Mouse (Mus musculus) neural tube, embryonic 14.5 days (tissue): ENCODE results near the gene Kif13a. TPM values are rescaled to one million over a fixed set of nuclear protein-coding genes. Genes with fewer than 3 reads are reported as not detected.

Experiments
- ATAC-seq: fragments of 200-750 bp; cut with Nextera tagmentation; 2 replicates; pipeline ENCODE4 v1.8.0; 2017; ENCODE audit warnings: low read depth, mild to moderate bottlenecking, moderate TSS enrichment, moderate library complexity
- H3K27ac ChIP-seq: fragments of 300-500 bp; sonication (generic); 2 replicates; pipeline ENCODE4 v1.5.1; 2014; ENCODE audit warnings: low read depth, mild to moderate bottlenecking, control low read depth, low read length, moderate library complexity, mixed read lengths
- H3K27me3 ChIP-seq: fragments of 300-500 bp; sonication (generic); 2 replicates; pipeline ENCODE4 v1.6.1; 2014; ENCODE audit warnings: low read length; ENCODE audit not compliant: control insufficient read depth, insufficient read depth
- H3K36me3 ChIP-seq: fragments of 300-500 bp; sonication (generic); 2 replicates; pipeline ENCODE4 v1.6.1; 2014; ENCODE audit warnings: low read length, mixed read lengths; ENCODE audit not compliant: control insufficient read depth, insufficient read depth
- H3K4me1 ChIP-seq: fragments of 300-500 bp; sonication (generic); 2 replicates; pipeline ENCODE4 v1.6.1; 2014; ENCODE audit warnings: low read length; ENCODE audit not compliant: control insufficient read depth, insufficient read depth
- H3K4me2 ChIP-seq: fragments of 300-500 bp; sonication (generic); 2 replicates; pipeline ENCODE4 v1.6.1; 2014; ENCODE audit warnings: mild to moderate bottlenecking, low read depth, low read length, control low read depth
- H3K4me3 ChIP-seq: fragments of 300-500 bp; sonication (generic); 2 replicates; pipeline ENCODE4 v1.5.1; 2014; ENCODE audit warnings: low read depth, low read length, control low read depth, mixed read lengths
- H3K9ac ChIP-seq: fragments of 300-500 bp; sonication (generic); replicated peaks from 2 replicates; pipeline ENCODE4 v1.6.1; 2014; ENCODE audit warnings: low read depth, mild to moderate bottlenecking, control low read depth, low read length, mixed read lengths
- H3K9me3 ChIP-seq: fragments of 300-500 bp; sonication (generic); 2 replicates; pipeline ENCODE4 v1.6.1; 2016; ENCODE audit warnings: low read length; ENCODE audit not compliant: control insufficient read depth
- WGBS: fragments of 180-500 bp; shearing (Covaris S2); extraction: QIAGEN DNeasy Blood & Tissue Kit; methylation state at CpG from one replicate; pipeline ENCODE4 v1.1.7; 2014; 5-methylcytosine and 5-hydroxymethylcytosine counted together
- polyA plus RNA-seq: library from polyadenylated mRNA; unstranded; fragments of >200 nt; fragmentation: Nextera tagmentation; extraction: Ambion mirVana; gene quantifications from 2 replicates; pipeline ENCODE4 v1.2.1, GENCODE M21; 2014

Gene Kif13a
- polyA plus RNA-seq, 1 experiment from 2014 or later = 10.4 TPM

DNA sequence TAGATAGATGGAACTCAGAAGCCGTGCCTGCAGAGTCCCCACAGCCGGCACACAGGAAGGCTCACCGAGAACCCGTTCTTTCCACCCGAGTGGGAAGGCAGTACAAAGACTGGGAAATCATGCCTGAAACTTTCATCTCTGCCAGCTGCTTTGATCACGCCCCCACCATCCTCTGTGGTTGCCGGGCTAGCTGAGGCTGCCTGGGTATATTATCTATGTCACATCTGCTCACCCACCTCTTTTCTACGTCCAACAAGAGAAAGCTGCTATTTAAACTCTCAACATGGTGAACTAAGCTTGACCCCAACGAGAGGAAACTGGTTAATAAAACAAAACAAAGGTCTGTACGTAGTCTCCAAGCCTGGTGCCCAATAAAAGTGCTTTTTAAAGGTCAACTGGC is 149.8 kb downstream of the Kif13a start:
- no peak overlapping the region for H3K4me3 ChIP-seq
- no peak for ATAC-seq
- no peak overlapping the region for H3K27ac ChIP-seq
- no peaks in the 10 kb centered on the region for H3K9me3 ChIP-seq
- no peaks in the 10 kb centered on the region for H3K27me3 ChIP-seq
- no peak overlapping the region for H3K9ac ChIP-seq
- no peak overlapping the region for H3K4me2 ChIP-seq
- 35% methylated on average over 10 of the region's 10 CpGs for WGBS
- H3K4me1 ChIP-seq = peaks cover 3% of the 10 kb centered on the region; the same call in 1 of the 2 replicates
- no peaks in the 10 kb centered on the region for H3K36me3 ChIP-seq

DNA sequence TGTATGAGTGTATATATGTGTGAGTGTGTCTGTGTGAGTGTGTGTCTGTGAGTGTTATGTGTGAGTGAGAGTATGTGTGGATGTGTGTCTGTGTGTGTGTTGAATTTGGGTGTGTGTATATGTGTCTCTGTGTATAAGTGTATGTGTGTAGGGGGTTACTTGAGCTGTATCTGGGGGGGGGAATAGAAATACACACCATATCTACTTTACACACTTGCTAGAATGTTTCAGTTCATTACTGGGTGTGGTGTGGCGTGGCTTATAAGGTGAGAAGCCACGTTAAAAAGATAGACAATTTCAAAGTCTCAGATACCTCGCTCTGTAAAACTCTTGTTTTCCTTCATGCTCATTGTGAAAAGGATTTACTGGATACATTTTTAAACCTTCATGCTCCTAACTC is 152.2 kb downstream of the Kif13a start:
- H3K27me3 ChIP-seq = no peaks in the 10 kb centered on the region
- H3K36me3 ChIP-seq = peaks cover 6% of the 10 kb centered on the region
- H3K27ac ChIP-seq = no peak overlapping the region
- ATAC-seq = no peak
- 97% methylated on average over 3 of the region's 3 CpGs for WGBS
- peaks cover 3% of the 10 kb centered on the region; the same call in 1 of the 2 replicates for H3K4me1 ChIP-seq
- H3K9me3 ChIP-seq = no peaks in the 10 kb centered on the region
- no peak overlapping the region for H3K9ac ChIP-seq
- H3K4me3 ChIP-seq = no peak overlapping the region
- no peak overlapping the region for H3K4me2 ChIP-seq

DNA sequence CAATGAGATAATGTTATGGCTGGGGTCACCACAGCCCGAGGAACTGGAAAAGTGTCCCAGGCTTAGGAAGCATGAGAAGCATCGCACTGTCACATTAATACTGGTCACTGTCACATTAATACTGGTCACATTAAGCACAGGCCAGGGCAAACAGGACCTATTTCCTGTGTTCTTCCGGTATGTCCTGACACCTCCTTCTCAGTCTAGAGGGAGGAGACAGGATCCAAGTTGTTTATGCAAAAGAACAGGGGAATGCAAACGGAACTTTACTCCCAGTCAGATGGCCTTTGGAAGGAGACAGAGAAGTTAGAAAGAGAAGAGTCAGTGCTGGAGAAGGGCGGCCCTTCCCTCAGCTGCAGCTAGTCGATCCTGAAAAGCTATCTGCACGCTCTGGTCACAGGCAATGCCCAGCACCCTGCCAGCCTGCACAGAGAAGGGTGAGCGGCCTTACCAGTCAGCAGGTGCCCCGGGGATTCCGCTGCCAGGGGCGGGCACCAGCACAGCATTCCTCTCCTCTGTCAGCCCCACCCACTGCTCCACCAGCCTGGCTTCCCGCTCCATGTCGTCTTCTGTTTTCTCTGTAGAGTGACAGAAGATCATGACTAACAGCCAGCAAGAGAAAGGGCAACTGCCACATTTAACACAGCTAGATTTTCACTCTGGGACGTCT is 152.9 kb downstream of the Kif13a start:
- H3K4me3 ChIP-seq = no peak overlapping the region
- no peak overlapping the region for H3K9ac ChIP-seq
- peaks cover 3% of the 10 kb centered on the region; the same call in 1 of the 2 replicates for H3K4me1 ChIP-seq
- WGBS = 85% methylated on average over 14 of the region's 14 CpGs
- no peaks in the 10 kb centered on the region for H3K27me3 ChIP-seq
- H3K36me3 ChIP-seq = peaks cover 11% of the 10 kb centered on the region
- H3K9me3 ChIP-seq = no peaks in the 10 kb centered on the region
- H3K27ac ChIP-seq = no peak overlapping the region
- no peak for ATAC-seq
- H3K4me2 ChIP-seq = no peak overlapping the region

DNA sequence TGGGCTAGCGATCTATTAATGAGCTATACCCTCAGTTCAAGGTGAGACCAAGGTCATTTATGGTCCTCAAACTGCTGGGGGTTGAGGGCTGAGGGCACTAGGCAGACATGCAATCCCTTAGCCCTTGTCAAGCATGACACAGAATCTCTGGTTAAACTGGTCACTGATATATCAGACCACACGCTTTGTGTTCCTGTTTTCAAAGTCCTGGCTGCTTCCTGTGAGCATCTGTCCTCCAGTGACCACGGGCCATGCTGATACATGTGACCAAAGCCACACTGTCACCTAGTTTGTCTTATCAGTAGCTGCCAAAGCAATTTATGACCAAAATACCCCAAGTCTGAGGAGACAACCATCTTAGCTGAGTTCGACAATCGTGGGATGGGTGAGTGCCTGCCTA is 154.7 kb downstream of the Kif13a start:
- no peak for ATAC-seq
- H3K9ac ChIP-seq = no peak overlapping the region
- H3K4me3 ChIP-seq = no peak overlapping the region
- H3K27ac ChIP-seq = no peak overlapping the region
- 93% methylated on average over 5 of the region's 5 CpGs for WGBS
- H3K36me3 ChIP-seq = peaks cover 14% of the 10 kb centered on the region
- H3K27me3 ChIP-seq = no peaks in the 10 kb centered on the region
- peaks cover 3% of the 10 kb centered on the region; the same call in 1 of the 2 replicates for H3K4me1 ChIP-seq
- no peak overlapping the region for H3K4me2 ChIP-seq
- H3K9me3 ChIP-seq = no peaks in the 10 kb centered on the region

- Histone ChIP-seq H3K4me3 (no peak overlapping the region), H3K27ac (no peak overlapping the region), H3K27me3 (no peaks in the 10 kb centered on the region), H3K9ac (no peak overlapping the region), H3K36me3 (peaks cover 20% of the 10 kb centered on the region), H3K4me2 (no peak overlapping the region), H3K4me1 (no peaks in the 10 kb centered on the region), H3K9me3 (no peaks in the 10 kb centered on the region)
- no peak for ATAC-seq
- 98% methylated on average over 13 of the region's 13 CpGs for WGBS
Measured at GRCm38 (mm10) chr13:46772581-46772980, 157.1 kb downstream of the Kif13a start.

GRCm38 (mm10) chr13:46765361-46765760 is 164.3 kb downstream of the Kif13a start:
- Histone ChIP-seq H3K4me1 (no peaks in the 10 kb centered on the region), H3K36me3 (peaks cover 18% of the 10 kb centered on the region), H3K9me3 (no peaks in the 10 kb centered on the region), H3K27me3 (no peaks in the 10 kb centered on the region), H3K4me2 (no peak overlapping the region), H3K27ac (no peak overlapping the region), H3K4me3 (no peak overlapping the region), H3K9ac (no peak overlapping the region)
- WGBS = 98% methylated on average over 2 of the region's 2 CpGs
- ATAC-seq = no peak

DNA sequence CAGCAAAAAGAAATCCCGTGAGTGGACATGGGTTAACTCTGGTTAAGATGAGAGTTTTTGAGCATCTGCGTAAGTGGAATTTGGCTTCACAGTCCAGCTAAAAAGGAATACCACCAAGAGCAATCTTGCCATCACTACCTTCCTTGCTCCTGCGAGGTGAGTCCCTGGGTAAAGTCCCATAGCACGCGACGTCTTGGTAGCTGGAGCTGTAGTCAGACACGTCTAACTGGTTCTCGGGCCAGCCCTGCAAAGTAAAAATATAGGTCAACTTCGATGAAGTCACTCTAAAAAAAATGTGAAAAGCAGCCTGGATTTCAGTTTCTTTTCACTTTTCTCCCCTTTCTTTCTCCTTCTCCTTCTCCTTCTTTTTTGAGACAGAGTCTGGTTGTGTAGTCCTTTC is 166.5 kb downstream of the Kif13a start:
- no peaks in the 10 kb centered on the region for H3K27me3 ChIP-seq
- H3K4me2 ChIP-seq = no peak overlapping the region
- H3K4me3 ChIP-seq = no peak overlapping the region
- peaks cover 13% of the 10 kb centered on the region for H3K36me3 ChIP-seq
- 99% methylated on average over 9 of the region's 9 CpGs for WGBS
- H3K4me1 ChIP-seq = no peaks in the 10 kb centered on the region
- no peaks in the 10 kb centered on the region for H3K9me3 ChIP-seq
- no peak overlapping the region for H3K9ac ChIP-seq
- no peak for ATAC-seq
- no peak overlapping the region for H3K27ac ChIP-seq

DNA sequence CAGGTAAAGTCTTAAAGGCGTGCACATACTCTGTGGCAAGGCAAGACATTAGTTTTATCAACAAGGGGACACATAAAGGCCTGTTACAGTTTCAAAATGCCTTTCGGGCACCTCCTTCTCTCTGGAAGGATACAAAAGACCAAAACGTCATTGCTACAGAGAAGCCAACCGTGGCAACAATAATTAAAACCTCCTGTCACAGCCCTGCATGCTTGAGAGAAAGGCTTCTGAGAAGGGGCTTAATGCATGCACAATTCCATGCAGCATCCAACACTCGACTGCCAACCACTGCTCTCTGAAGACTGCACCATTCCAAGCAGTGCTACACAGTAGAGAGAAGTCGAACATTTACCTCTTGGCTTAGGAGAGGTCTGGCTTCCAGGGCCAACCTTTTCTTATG is 168.7 kb downstream of the Kif13a start:
- Histone ChIP-seq H3K9ac (no peak overlapping the region), H3K4me2 (no peak overlapping the region), H3K27ac (no peak overlapping the region), H3K4me3 (no peak overlapping the region), H3K27me3 (no peaks in the 10 kb centered on the region), H3K4me1 (no peaks in the 10 kb centered on the region), H3K36me3 (peaks cover 12% of the 10 kb centered on the region; the same call in 1 of the 2 replicates), H3K9me3 (no peaks in the 10 kb centered on the region)
- whole genome bisulfite sequencing = 67% methylated on average over 6 of the region's 6 CpGs
- no peak for ATAC-seq

- H3K9ac ChIP-seq = no peak overlapping the region
Measured at GRCm38 (mm10) chr13:46759281-46759809, 170.3 kb downstream of the Kif13a start.

More at GRCm38 (mm10) chr13:46759281-46759809, 170.3 kb downstream of the Kif13a start:
- no peak for ATAC-seq
- WGBS = 42% methylated on average over 8 of the region's 8 CpGs
- H3K36me3 ChIP-seq = peaks cover 12% of the 10 kb centered on the region; the same call in 1 of the 2 replicates
- H3K9me3 ChIP-seq = no peaks in the 10 kb centered on the region
- no peak overlapping the region for H3K4me3 ChIP-seq
- H3K27ac ChIP-seq = peak overlapping the region; percentile 36; the same call in 1 of the 2 replicates
- H3K4me2 ChIP-seq = no peak overlapping the region
- no peaks in the 10 kb centered on the region for H3K4me1 ChIP-seq
- no peaks in the 10 kb centered on the region for H3K27me3 ChIP-seq
